Mouse (Mus musculus) forebrain, postnatal 0 days (tissue): ENCODE results near the gene Rbpj. TPM values are rescaled to one million over a fixed set of nuclear protein-coding genes. Genes with fewer than 3 reads are reported as not detected.

Experiments
- ATAC-seq: fragments of 200-750 bp; cut with Nextera tagmentation; 2 replicates; pipeline ENCODE4 v1.8.0; 2017; ENCODE audit warnings: mild to moderate bottlenecking, moderate library complexity
- DNase-seq: peaks from one replicate; pipeline ENCODE4 v3.0.0-alpha.2; 2015
- H3K27ac ChIP-seq: fragments of 300-500 bp; sonication (generic); 2 replicates; pipeline ENCODE4 v1.5.1; 2014; ENCODE audit warnings: low read depth, mild to moderate bottlenecking, antibody characterized with exemption, low read length, moderate library complexity, mixed read lengths
- H3K27me3 ChIP-seq: fragments of 300-500 bp; sonication (generic); 2 replicates; pipeline ENCODE4 v1.6.1; 2014; ENCODE audit warnings: mild to moderate bottlenecking, low read length, mixed read lengths; ENCODE audit not compliant: insufficient read depth
- H3K36me3 ChIP-seq: fragments of 300-500 bp; sonication (generic); 2 replicates; pipeline ENCODE4 v1.6.1; 2014; ENCODE audit warnings: mild to moderate bottlenecking, moderate library complexity; ENCODE audit not compliant: insufficient read depth
- H3K4me1 ChIP-seq: fragments of 300-500 bp; sonication (generic); 2 replicates; pipeline ENCODE4 v1.6.1; 2014; ENCODE audit warnings: antibody characterized with exemption; ENCODE audit not compliant: insufficient read depth
- H3K4me2 ChIP-seq: fragments of 300-500 bp; sonication (generic); 2 replicates; pipeline ENCODE4 v1.6.1; 2014; ENCODE audit warnings: low read depth, mild to moderate bottlenecking, moderate library complexity
- H3K4me3 ChIP-seq: fragments of 300-500 bp; sonication (generic); 2 replicates; pipeline ENCODE4 v1.5.1; 2014; ENCODE audit warnings: low read depth, low read length, mixed read lengths
- H3K9ac ChIP-seq: fragments of 300-500 bp; sonication (generic); 2 replicates; pipeline ENCODE4 v1.6.1; 2014; ENCODE audit warnings: mild to moderate bottlenecking
- H3K9me3 ChIP-seq: fragments of 300-500 bp; sonication (generic); 2 replicates; pipeline ENCODE4 v1.6.1; 2016; ENCODE audit warnings: low read length
- CTCF ChIP-seq: sonication (generic); IDR thresholded peaks from 2 replicates; pipeline ENCODE4 v1.5.1; 2016; ENCODE audit warnings: antibody characterized with exemption, control low read depth, low read depth
- whole genome bisulfite sequencing: fragments of 180-500 bp; shearing (Covaris S2); extraction: QIAGEN DNeasy Blood & Tissue Kit; methylation state at CpG from one replicate; pipeline ENCODE4 v1.1.7; 2014; 5-methylcytosine and 5-hydroxymethylcytosine counted together
- polyA plus RNA-seq: library from polyadenylated mRNA; unstranded; fragments of >200 nt; fragmentation: Nextera tagmentation; extraction: Ambion mirVana; gene quantifications from 2 replicates; pipeline ENCODE4 v1.2.1, GENCODE M21; 2015
- total RNA-seq: library from RNA; depleted of rRNA; stranded (reverse); fragments of >200 nt; gene quantifications from 2 replicates; pipeline ENCODE4 v1.2.3, GENCODE M21; 2014

The Rbpj gene
- total and polyA plus RNA-seq, 2 experiments from 2014 or later, result 19.4 to 25.4 TPM

DNA sequence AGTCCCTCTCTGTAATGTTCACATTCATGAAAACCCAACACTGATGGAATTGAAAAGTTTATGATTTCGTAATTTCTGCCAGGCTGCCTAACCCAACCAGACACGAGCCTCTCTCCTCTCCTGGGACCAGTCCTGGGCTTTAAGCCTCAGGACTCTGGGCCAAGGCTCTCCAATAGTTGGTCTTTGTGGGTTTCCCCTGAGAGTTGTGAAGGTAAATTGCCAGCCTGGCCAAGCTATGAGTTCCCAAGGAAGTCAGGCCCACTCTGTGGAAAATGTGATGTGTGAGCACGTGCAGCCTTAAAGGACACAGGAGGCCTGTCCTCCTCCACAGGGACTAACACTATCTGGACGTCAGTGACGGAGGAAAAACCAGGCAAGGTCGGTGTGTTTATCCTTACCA is 85.4 kb downstream of the Rbpj start:
- TF ChIP-seq CTCF, result no peak
- H3K9me3 ChIP-seq, result no peaks in the 10 kb centered on the region
- H3K9ac ChIP-seq, result no peak overlapping the region
- no peak overlapping the region for H3K4me3 ChIP-seq
- ATAC-seq (no peak), DNase-seq (no peak)
- WGBS, result 82% methylated on average over 6 of the region's 6 CpGs
- no peaks in the 10 kb centered on the region for H3K27me3 ChIP-seq
- H3K36me3 ChIP-seq, result no peaks in the 10 kb centered on the region
- no peaks in the 10 kb centered on the region for H3K4me1 ChIP-seq
- H3K4me2 ChIP-seq, result no peak overlapping the region
- no peak overlapping the region for H3K27ac ChIP-seq

DNA sequence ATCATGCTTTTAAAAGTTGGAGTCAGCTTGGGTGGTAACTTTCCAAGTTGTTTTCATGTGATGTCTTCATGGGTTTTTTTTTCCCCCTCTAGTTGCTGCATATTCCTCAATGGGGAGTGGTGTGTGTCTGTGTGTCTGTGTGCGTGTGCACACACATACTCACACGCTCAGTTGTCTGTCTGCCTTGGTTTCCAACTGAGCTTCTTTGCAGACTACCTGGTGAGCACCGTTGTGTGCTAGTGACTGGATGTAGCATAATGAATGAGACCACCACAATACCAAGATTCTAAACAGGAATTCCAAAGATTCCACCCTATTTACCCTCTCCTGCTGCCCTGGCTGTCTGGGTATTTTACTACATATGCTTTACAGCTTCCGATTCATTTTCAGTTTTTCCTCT is 86.0 kb downstream of the Rbpj start:
- Histone ChIP-seq H3K27ac (no peak overlapping the region), H3K9me3 (no peaks in the 10 kb centered on the region), H3K4me3 (no peak overlapping the region), H3K4me1 (no peaks in the 10 kb centered on the region), H3K4me2 (no peak overlapping the region), H3K36me3 (no peaks in the 10 kb centered on the region), H3K27me3 (no peaks in the 10 kb centered on the region), H3K9ac (no peak overlapping the region)
- WGBS, result 50% methylated on average over 4 of the region's 4 CpGs
- DNase-seq (no peak), ATAC-seq (no peak)
- no peak for TF ChIP-seq CTCF

DNA sequence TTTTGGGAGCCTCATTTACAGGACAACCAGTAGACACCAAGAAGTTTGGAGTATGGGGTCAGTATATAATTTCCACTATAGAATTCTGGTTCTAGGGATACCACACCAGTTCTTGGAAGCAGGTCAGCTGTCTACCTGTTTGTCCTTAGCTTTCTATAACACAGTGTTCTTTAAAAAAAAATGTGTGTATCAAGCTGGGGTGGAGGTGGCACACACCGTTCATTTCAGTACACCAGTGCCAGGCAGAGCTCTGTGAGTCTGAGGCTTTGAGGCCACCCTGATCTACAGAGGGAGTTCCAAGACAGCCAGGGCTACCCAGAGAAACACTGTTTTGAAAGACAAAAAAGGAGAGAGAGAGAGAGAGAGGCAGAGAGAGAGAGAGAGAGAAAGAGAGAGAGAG is 87.3 kb downstream of the Rbpj start:
- Histone ChIP-seq H3K9ac (no peak overlapping the region), H3K36me3 (no peaks in the 10 kb centered on the region), H3K4me3 (no peak overlapping the region), H3K27me3 (no peaks in the 10 kb centered on the region), H3K9me3 (no peaks in the 10 kb centered on the region), H3K4me1 (no peaks in the 10 kb centered on the region), H3K4me2 (no peak overlapping the region), H3K27ac (no peak overlapping the region)
- no peak for TF ChIP-seq CTCF
- WGBS, result 91% methylated on average over 1 of the region's 1 CpGs
- ATAC-seq (no peak), DNase-seq (no peak)

DNA sequence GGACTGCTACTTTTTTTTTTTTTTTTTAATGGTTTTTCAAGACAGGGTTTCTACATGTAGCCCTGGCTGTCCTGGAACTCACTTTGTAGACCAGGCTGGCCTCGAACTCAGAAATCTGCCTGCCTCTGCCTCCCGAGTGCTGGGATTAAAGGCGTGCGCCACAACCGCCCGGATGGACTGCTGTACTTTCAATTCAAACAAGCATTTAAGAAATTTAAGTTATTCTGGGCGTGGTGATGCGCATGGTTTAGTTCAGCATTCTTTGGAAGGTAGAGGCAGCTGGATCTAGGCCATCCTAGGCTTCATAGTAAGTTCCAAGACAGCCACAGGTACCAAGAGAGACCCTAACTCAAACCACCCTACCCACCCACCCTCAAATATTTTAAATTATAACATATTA is 88.2 kb downstream of the Rbpj start:
- no peak overlapping the region for H3K27ac ChIP-seq
- no peaks in the 10 kb centered on the region for H3K27me3 ChIP-seq
- no peak for TF ChIP-seq CTCF
- no peaks in the 10 kb centered on the region for H3K36me3 ChIP-seq
- 94% methylated on average over 8 of the region's 8 CpGs for WGBS
- ATAC-seq, result no peak
- no peaks in the 10 kb centered on the region for H3K9me3 ChIP-seq
- H3K4me1 ChIP-seq, result no peaks in the 10 kb centered on the region
- no peak overlapping the region for H3K4me2 ChIP-seq
- no peak for DNase-seq
- H3K4me3 ChIP-seq, result no peak overlapping the region
- no peak overlapping the region for H3K9ac ChIP-seq

DNA sequence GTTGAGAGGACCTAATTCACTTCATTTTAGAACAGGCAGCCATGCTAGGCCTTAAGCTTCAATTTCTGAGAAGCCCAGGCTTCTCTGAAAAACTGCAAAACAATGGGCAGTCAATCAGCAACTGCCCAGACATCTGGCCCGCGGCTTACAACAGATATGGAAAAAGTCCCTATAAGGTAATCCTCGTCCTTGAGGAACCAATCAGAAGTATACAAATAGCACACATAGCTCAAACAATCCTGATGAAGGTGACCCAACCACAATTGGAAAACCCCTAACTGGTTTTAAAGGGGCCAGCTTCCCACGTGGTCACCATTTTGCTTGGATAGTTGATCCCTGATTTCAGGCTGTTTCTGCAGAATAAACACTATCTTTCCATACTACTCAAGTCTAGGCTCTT is 89.0 kb downstream of the Rbpj start:
- H3K27me3 ChIP-seq, result no peaks in the 10 kb centered on the region
- H3K4me3 ChIP-seq, result no peak overlapping the region
- no peak for DNase-seq

DNA sequence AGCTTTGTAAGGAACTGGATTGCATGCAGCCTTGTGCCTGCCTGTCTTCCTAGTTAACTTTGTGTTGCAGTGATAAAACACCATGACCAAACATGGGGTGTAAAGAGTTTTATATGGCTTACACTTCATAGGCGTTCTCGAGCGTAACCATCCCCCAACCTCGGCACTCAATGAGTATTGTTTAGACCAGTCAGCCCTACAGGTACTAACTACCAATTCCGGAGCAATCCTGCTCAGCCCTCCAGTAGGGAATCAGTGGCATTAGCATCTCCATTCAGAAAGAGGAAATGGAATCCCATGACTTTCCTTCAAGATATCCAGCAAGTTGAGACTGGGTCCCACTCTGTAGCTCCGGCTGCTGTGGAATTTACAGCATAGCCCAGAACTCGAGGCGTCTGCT is 89.5 kb downstream of the Rbpj start:
- 98% methylated on average over 8 of the region's 8 CpGs for WGBS
- H3K27me3 ChIP-seq, result no peaks in the 10 kb centered on the region
- H3K4me1 ChIP-seq, result no peaks in the 10 kb centered on the region
- H3K4me2 ChIP-seq, result no peak overlapping the region
- no peaks in the 10 kb centered on the region for H3K9me3 ChIP-seq
- H3K9ac ChIP-seq, result no peak overlapping the region
- H3K27ac ChIP-seq, result no peak overlapping the region
- no peak overlapping the region for H3K4me3 ChIP-seq
- no peak for TF ChIP-seq CTCF
- H3K36me3 ChIP-seq, result no peaks in the 10 kb centered on the region
- no peak for ATAC-seq
- no peak for DNase-seq

More for the DNA sequence above, 89.0 kb downstream of the Rbpj start:
- Histone ChIP-seq H3K27ac (no peak overlapping the region), H3K4me1 (no peaks in the 10 kb centered on the region), H3K4me2 (no peak overlapping the region), H3K36me3 (no peaks in the 10 kb centered on the region), H3K9me3 (no peaks in the 10 kb centered on the region), H3K9ac (no peak overlapping the region)
- ATAC-seq, result no peak
- WGBS, result 89% methylated on average over 4 of the region's 4 CpGs
- no peak for TF ChIP-seq CTCF

DNA sequence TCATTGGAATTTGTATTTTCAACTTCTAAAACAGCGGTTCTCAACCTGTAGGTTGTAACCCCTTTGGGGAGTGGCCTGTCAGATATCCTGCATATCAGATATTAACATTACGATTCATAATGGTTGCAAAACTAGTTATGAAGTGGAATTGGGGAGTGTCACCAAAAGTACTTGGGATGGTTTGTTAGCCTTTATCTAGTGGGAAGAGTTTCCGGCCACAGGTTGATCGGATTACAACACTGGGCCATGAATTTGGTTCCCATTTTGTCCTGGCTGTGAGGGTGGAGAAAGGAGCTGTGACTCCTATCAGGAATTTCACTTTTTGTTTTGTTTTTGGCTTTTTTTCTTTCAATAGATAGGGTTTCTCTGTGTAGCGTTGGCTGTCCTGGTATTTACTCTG is 90.0 kb downstream of the Rbpj start:
- no peaks in the 10 kb centered on the region for H3K36me3 ChIP-seq
- H3K9ac ChIP-seq, result no peak overlapping the region
- DNase-seq, result no peak
- no peaks in the 10 kb centered on the region for H3K9me3 ChIP-seq
- ATAC-seq, result no peak
- TF ChIP-seq CTCF, result no peak
- no peaks in the 10 kb centered on the region for H3K4me1 ChIP-seq
- no peak overlapping the region for H3K4me2 ChIP-seq
- H3K4me3 ChIP-seq, result no peak overlapping the region
- H3K27ac ChIP-seq, result no peak overlapping the region
- WGBS, result 97% methylated on average over 5 of the region's 5 CpGs
- no peaks in the 10 kb centered on the region for H3K27me3 ChIP-seq
